Mouse (Mus musculus): ENCODE data around the gene Ccdc167. TPM values are rescaled to one million over a fixed set of nuclear protein-coding genes. Genes with fewer than 3 reads are reported as not detected.

The Ccdc167 gene
- 13.4 and 19.2 TPM in 2 replicates for total RNA-seq (2012; rRNA removed)

GRCm38 (mm10) chr17:29716732-29717445 lies at the start of gene Ccdc167:
TSS of gene Ccdc167 (minus strand) at chr17:29717044.
- Histone ChIP-seq H3K9me3 (ENCODE audit: control insufficient read depth, insufficient read depth, low read depth, low read length) (no peaks in the 10 kb centered on the region), H3K27ac (ENCODE audit: insufficient read depth, low read depth, low read length, poor library complexity, severe bottlenecking) (peak within 1 kb of the TSS; percentile 50; the same call in 1 of the 2 replicates), H3K36me3 (ENCODE audit: control insufficient read depth, insufficient read depth, low read length, poor library complexity, severe bottlenecking) (no peaks in the 10 kb centered on the region), H3K4me1 (ENCODE audit: control insufficient read depth in 2 of 2, insufficient read depth in 2 of 2, low read length in 2 of 2, poor library complexity in 1 of 2) (peaks cover 0 to 6% of the 10 kb centered on the region in 2 experiments; a peak in 2 of 4 replicates), H3K4me3 (ENCODE audit: insufficient read depth in 1 of 2, low read depth in 1 of 2, low read length in 2 of 2, poor library complexity in 1 of 2, severe bottlenecking in 1 of 2) (peak within 1 kb of the TSS; percentile 71 to 78), H3K9ac (ENCODE audit: insufficient read depth, low read depth, low read length, poor library complexity, severe bottlenecking) (peak within 1 kb of the TSS; percentile 83)
- in situ Hi-C loops (cut with MboI; ENCODE audit: low sequenced_read_pairs in 2 of 2, unreplicated experiment in 2 of 2): no loop called here
- DNase-seq (ENCODE audit: low read depth, low spot score): peak; percentile 98
- TF ChIP-seq MAFK (IDR thresholded peaks at IDR 0.05; ENCODE audit: insufficient read depth, low read depth, low read length) (no peak), CHD2 (IDR thresholded peaks at IDR 0.05; ENCODE audit: low read depth, low read length) (no peak), ZC3H11A (IDR thresholded peaks at IDR 0.05; ENCODE audit: borderline replicate concordance, low read depth, low read length) (no peak), ZNF384 (IDR thresholded peaks at IDR 0.05; ENCODE audit: low read depth, low read length) (no peak), HCFC1 (IDR thresholded peaks at IDR 0.05; ENCODE audit: borderline replicate concordance, insufficient read depth, low read length) (no peak; the same call in 1 of the 2 replicates)

GRCm38 (mm10) chr17:29765380-29765779 lies 48.5 kb upstream of the Ccdc167 start:
- no peak overlapping the region for H3K9ac ChIP-seq (ENCODE audit: insufficient read depth, low read depth, low read length, poor library complexity, severe bottlenecking)
- no peaks in the 10 kb centered on the region for H3K36me3 ChIP-seq (ENCODE audit: control insufficient read depth, insufficient read depth, low read length, poor library complexity, severe bottlenecking)
- H3K4me3 ChIP-seq (ENCODE audit: insufficient read depth in 1 of 2, low read depth in 1 of 2, low read length in 2 of 2, poor library complexity in 1 of 2, severe bottlenecking in 1 of 2): no peak overlapping the region
- no peak for DNase-seq (ENCODE audit: low read depth, low spot score)
- TF ChIP-seq ZC3H11A (IDR thresholded peaks at IDR 0.05; ENCODE audit: borderline replicate concordance, low read depth, low read length): no peak
- no peak for TF ChIP-seq MAFK (IDR thresholded peaks at IDR 0.05; ENCODE audit: insufficient read depth, low read depth, low read length)
- no peak for TF ChIP-seq ZNF384 (IDR thresholded peaks at IDR 0.05; ENCODE audit: low read depth, low read length)
- no peak for TF ChIP-seq CHD2 (IDR thresholded peaks at IDR 0.05; ENCODE audit: low read depth, low read length)
- TF ChIP-seq HCFC1 (IDR thresholded peaks at IDR 0.05; ENCODE audit: borderline replicate concordance, insufficient read depth, low read length): no peak
- in situ Hi-C loops (cut with MboI; ENCODE audit: low sequenced_read_pairs in 2 of 2, unreplicated experiment in 2 of 2): no loop called here
- no peak overlapping the region for H3K27ac ChIP-seq (ENCODE audit: insufficient read depth, low read depth, low read length, poor library complexity, severe bottlenecking)
- H3K4me1 ChIP-seq (ENCODE audit: control insufficient read depth in 2 of 2, insufficient read depth in 2 of 2, low read length in 2 of 2, poor library complexity in 1 of 2): peaks cover 5 to 21% of the 10 kb centered on the region in 2 experiments; a peak in 3 of 4 replicates
- no peaks in the 10 kb centered on the region for H3K9me3 ChIP-seq (ENCODE audit: control insufficient read depth, insufficient read depth, low read depth, low read length)

- peaks cover 5 to 10% of the 10 kb centered on the region in 2 experiments; a peak in 3 of 4 replicates for H3K4me1 ChIP-seq (ENCODE audit: control insufficient read depth in 2 of 2, insufficient read depth in 2 of 2, low read length in 2 of 2, poor library complexity in 1 of 2)
- in situ Hi-C loops (cut with MboI; ENCODE audit: low sequenced_read_pairs in 2 of 2, unreplicated experiment in 2 of 2): no loop called here
- H3K9ac ChIP-seq (ENCODE audit: insufficient read depth, low read depth, low read length, poor library complexity, severe bottlenecking): no peak overlapping the region
- H3K4me3 ChIP-seq (ENCODE audit: insufficient read depth in 1 of 2, low read depth in 1 of 2, low read length in 2 of 2, poor library complexity in 1 of 2, severe bottlenecking in 1 of 2): no peak overlapping the region
- no peaks in the 10 kb centered on the region for H3K36me3 ChIP-seq (ENCODE audit: control insufficient read depth, insufficient read depth, low read length, poor library complexity, severe bottlenecking)
- DNase-seq (ENCODE audit: low read depth, low spot score): peak; percentile 78
- TF ChIP-seq ZC3H11A (IDR thresholded peaks at IDR 0.05; ENCODE audit: borderline replicate concordance, low read depth, low read length) (peak; percentile 75), MAFK (IDR thresholded peaks at IDR 0.05; ENCODE audit: insufficient read depth, low read depth, low read length) (no peak)
- no peaks in the 10 kb centered on the region for H3K9me3 ChIP-seq (ENCODE audit: control insufficient read depth, insufficient read depth, low read depth, low read length)
- H3K27ac ChIP-seq (ENCODE audit: insufficient read depth, low read depth, low read length, poor library complexity, severe bottlenecking): no peak overlapping the region
Observed at GRCm38 (mm10) chr17:29762551-29762950, 45.7 kb upstream of the Ccdc167 start.

GRCm38 (mm10) chr17:29761938-29762337 lies 45.1 kb upstream of the Ccdc167 start:
- peaks cover 5 to 10% of the 10 kb centered on the region in 2 experiments; a peak in 3 of 4 replicates for H3K4me1 ChIP-seq (ENCODE audit: control insufficient read depth in 2 of 2, insufficient read depth in 2 of 2, low read length in 2 of 2, poor library complexity in 1 of 2)
- H3K9me3 ChIP-seq (ENCODE audit: control insufficient read depth, insufficient read depth, low read depth, low read length): no peaks in the 10 kb centered on the region
- H3K9ac ChIP-seq (ENCODE audit: insufficient read depth, low read depth, low read length, poor library complexity, severe bottlenecking): no peak overlapping the region
- H3K4me3 ChIP-seq (ENCODE audit: insufficient read depth in 1 of 2, low read depth in 1 of 2, low read length in 2 of 2, poor library complexity in 1 of 2, severe bottlenecking in 1 of 2): no peak overlapping the region
- in situ Hi-C loops (cut with MboI; ENCODE audit: low sequenced_read_pairs in 2 of 2, unreplicated experiment in 2 of 2): no loop called here
- no peaks in the 10 kb centered on the region for H3K36me3 ChIP-seq (ENCODE audit: control insufficient read depth, insufficient read depth, low read length, poor library complexity, severe bottlenecking)
- TF ChIP-seq MAFK (IDR thresholded peaks at IDR 0.05; ENCODE audit: insufficient read depth, low read depth, low read length) (no peak), CHD2 (IDR thresholded peaks at IDR 0.05; ENCODE audit: low read depth, low read length) (no peak), ZC3H11A (IDR thresholded peaks at IDR 0.05; ENCODE audit: borderline replicate concordance, low read depth, low read length) (no peak), HCFC1 (IDR thresholded peaks at IDR 0.05; ENCODE audit: borderline replicate concordance, insufficient read depth, low read length) (no peak), ZNF384 (IDR thresholded peaks at IDR 0.05; ENCODE audit: low read depth, low read length) (no peak)
- H3K27ac ChIP-seq (ENCODE audit: insufficient read depth, low read depth, low read length, poor library complexity, severe bottlenecking): no peak overlapping the region
- peak; percentile 55 for DNase-seq (ENCODE audit: low read depth, low spot score)
